Mouse (Mus musculus): ENCODE data around the gene Ppie. TPM values are rescaled to one million over a fixed set of nuclear protein-coding genes. Genes with fewer than 3 reads are reported as not detected.

Gene Ppie
- polyA plus RNA-seq, 1 experiment: 10.7 TPM

DNA sequence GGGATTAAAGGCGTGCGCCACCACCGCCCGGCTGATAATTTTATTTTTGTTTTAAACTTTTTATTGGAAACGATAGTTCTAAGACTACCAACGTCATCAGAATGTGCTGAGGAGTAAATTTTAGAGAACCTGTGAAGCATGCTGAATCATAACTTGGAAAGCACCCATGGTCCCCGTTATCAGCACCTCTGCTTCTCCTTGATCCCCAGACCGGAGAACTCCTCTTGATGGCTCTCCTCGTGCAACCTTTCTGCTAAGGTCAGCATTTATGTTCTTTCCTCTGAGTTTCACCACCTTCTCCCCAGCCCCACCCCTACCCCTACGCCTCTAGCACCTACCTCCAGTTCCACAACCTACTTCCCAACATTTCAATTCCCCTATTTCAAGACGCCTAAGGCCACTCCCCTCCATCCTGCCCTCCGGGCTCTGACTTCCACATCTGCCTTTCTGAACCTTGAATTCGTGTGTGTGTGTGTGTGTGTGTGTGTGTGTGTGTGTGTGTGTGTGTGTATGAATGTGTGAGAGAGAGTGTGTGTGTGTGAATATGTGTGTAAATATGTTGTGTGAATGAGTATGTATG, 56.3 kb downstream of the Ppie start:
- H3K36me3 ChIP-seq (ENCODE audit: control insufficient read depth, insufficient read depth, low read length): no peaks in the 10 kb centered on the region
- no peak overlapping the region for H3K27ac ChIP-seq (ENCODE audit: insufficient read depth, low read depth, low read length)
- TF ChIP-seq CTCF (IDR thresholded peaks at IDR 0.05; ENCODE audit: extremely low read depth, insufficient read length, insufficient replicate concordance, low read depth, low read length) (no peak), POLR2A (IDR thresholded peaks at IDR 0.05; ENCODE audit: low read depth, low read length) (no peak)
- peaks cover 11% of the 10 kb centered on the region for H3K4me1 ChIP-seq (ENCODE audit: control insufficient read depth, insufficient read depth, insufficient read length, low read length)
- WGBS: 54% methylated on average over 13 of the region's 13 CpGs
- H3K27me3 ChIP-seq (ENCODE audit: control insufficient read depth, insufficient read depth, low read length): no peaks in the 10 kb centered on the region
- H3K4me3 ChIP-seq (ENCODE audit: low read depth, low read length): no peak overlapping the region

DNA sequence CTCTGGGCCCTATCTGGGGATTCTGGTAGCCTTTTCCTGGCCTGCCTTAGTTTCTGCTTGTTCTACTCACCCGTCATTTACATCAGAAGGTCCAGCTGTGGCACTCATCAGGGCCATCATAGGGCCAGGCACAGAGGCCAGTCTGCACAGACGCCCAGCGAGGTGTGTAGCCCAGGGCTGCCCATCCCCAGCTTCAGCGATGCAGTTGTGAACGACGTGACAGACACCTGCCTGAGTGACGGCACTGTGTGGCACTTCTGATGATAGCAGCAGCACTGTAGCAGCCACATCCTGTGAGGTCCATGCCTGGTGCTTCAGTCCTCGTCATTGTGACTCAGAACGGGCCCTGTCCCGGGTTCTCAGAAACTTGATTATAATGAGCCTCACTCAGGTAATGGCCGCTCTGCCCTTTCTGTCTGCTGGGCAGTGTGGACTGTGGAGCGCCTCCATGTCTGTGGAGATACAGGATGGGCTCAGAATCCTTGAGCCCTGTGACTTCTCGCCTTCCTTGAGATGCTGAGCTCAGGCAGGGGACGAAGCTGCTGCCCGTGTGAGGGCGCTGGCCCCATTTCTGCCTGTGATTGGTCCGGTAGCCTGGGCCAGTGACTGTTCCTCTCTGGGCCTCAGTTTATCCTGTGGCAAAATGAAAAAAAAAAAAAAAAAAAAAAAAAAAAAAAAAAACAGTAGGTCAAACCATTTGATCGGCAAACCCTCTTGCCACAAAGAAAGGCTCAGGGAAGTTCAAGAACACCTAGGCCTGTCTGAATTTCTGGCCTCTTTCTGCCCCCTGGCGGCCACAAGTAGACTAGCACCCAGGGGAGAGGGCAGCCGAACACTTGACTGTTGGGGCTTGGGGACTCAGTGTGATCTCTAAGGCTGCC, 57.2 kb downstream of the Ppie start:
- WGBS: 78% methylated on average over 20 of the region's 20 CpGs
- Histone ChIP-seq H3K27me3 (ENCODE audit: control insufficient read depth, insufficient read depth, low read length) (no peaks in the 10 kb centered on the region), H3K4me3 (ENCODE audit: low read depth, low read length) (no peak overlapping the region)

DNA sequence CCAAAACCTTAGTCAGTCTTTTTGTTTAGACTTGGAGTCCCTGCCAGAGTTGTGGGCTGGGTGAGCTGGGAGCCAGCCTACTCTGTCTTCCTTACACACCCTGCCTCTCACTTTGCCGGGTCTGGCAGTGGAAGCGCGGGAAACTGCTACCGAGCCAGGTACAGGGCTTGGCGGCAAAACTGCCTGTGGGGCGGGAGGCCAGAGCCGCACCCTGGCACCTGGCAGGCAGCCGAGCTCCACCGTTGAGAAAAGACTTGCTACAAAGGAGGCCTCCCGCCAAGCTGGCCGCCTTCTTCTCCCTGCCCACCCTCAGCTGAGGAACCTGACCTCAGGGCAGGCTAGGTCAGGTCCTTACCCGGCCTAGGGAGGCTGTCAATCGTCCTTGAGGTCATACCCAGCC, 59.0 kb downstream of the Ppie start:
- H3K27me3 ChIP-seq (ENCODE audit: control insufficient read depth, insufficient read depth, low read length): no peaks in the 10 kb centered on the region
- no peak for TF ChIP-seq CTCF (IDR thresholded peaks at IDR 0.05; ENCODE audit: extremely low read depth, insufficient read length, insufficient replicate concordance, low read depth, low read length)
- TF ChIP-seq POLR2A (IDR thresholded peaks at IDR 0.05; ENCODE audit: low read depth, low read length): no peak
- 0 out of 2 replicates have a peak overlapping the region, but pooled peaks have one; percentile 24 for H3K27ac ChIP-seq (ENCODE audit: insufficient read depth, low read depth, low read length)
- H3K36me3 ChIP-seq (ENCODE audit: control insufficient read depth, insufficient read depth, low read length): no peaks in the 10 kb centered on the region
- H3K4me1 ChIP-seq (ENCODE audit: control insufficient read depth, insufficient read depth, insufficient read length, low read length): peaks cover 11% of the 10 kb centered on the region
- WGBS: 15% methylated on average over 13 of the region's 13 CpGs
- H3K4me3 ChIP-seq (ENCODE audit: low read depth, low read length): no peak overlapping the region

More for the DNA sequence above, 57.2 kb downstream of the Ppie start:
- Histone ChIP-seq H3K36me3 (ENCODE audit: control insufficient read depth, insufficient read depth, low read length) (no peaks in the 10 kb centered on the region), H3K4me1 (ENCODE audit: control insufficient read depth, insufficient read depth, insufficient read length, low read length) (peaks cover 11% of the 10 kb centered on the region), H3K27ac (ENCODE audit: insufficient read depth, low read depth, low read length) (no peak overlapping the region)
- TF ChIP-seq POLR2A (IDR thresholded peaks at IDR 0.05; ENCODE audit: low read depth, low read length) (no peak), CTCF (IDR thresholded peaks at IDR 0.05; ENCODE audit: extremely low read depth, insufficient read length, insufficient replicate concordance, low read depth, low read length) (peak; percentile 87)

DNA sequence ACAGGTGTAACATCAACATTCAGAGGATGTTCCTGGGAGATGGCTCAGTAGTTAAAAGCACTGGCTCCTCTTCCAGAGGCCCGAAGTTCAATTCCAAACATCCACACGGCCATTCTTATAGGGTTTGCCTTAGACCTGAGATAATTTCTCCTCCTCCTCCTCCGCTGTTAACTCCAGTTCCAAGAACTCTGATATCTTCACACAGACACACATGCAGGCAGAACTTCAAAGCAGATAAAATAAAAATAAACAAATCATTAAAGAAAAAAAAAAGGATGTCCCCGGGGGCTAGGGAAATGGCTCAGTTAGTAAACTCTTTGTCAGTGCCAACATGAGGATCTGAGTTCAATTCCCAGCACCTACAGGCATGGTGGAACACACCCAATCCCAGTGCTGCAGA, 61.5 kb downstream of the Ppie start:
- 32% methylated on average over 4 of the region's 4 CpGs for WGBS
- TF ChIP-seq POLR2A (IDR thresholded peaks at IDR 0.05; ENCODE audit: low read depth, low read length) (no peak), CTCF (IDR thresholded peaks at IDR 0.05; ENCODE audit: extremely low read depth, insufficient read length, insufficient replicate concordance, low read depth, low read length) (no peak)
- H3K4me1 ChIP-seq (ENCODE audit: control insufficient read depth, insufficient read depth, insufficient read length, low read length): peaks cover 11% of the 10 kb centered on the region
- H3K4me3 ChIP-seq (ENCODE audit: low read depth, low read length): no peak overlapping the region
- H3K27me3 ChIP-seq (ENCODE audit: control insufficient read depth, insufficient read depth, low read length): no peaks in the 10 kb centered on the region
- H3K36me3 ChIP-seq (ENCODE audit: control insufficient read depth, insufficient read depth, low read length): no peaks in the 10 kb centered on the region
- no peak overlapping the region for H3K27ac ChIP-seq (ENCODE audit: insufficient read depth, low read depth, low read length)

Other genes with a start within 250 kb of the Ppie start
- gene Mfsd2a, start 178.8 kb downstream of the Ppie start, polyA plus RNA-seq (2012; rRNA removed): 23.8 and 28.0 TPM in 2 replicates
- 3.0 and 7.1 TPM in 2 replicates for gene Mycl, start 144.3 kb downstream of the Ppie start, polyA plus RNA-seq (2012; rRNA removed)
- gene Trit1, start 123.4 kb downstream of the Ppie start, polyA plus RNA-seq (2012; rRNA removed): 2.5 and 2.7 TPM in 2 replicates
- gene Bmp8b, start 34.8 kb downstream of the Ppie start, polyA plus RNA-seq (2012; rRNA removed): 2.0 and 19.3 TPM in 2 replicates
- gene Oxct2b, start 23.7 kb downstream of the Ppie start, polyA plus RNA-seq (2012; rRNA removed): 0.08 and 1.4 TPM in 2 replicates
- gene Hpcal4, start 43.3 kb upstream of the Ppie start, polyA plus RNA-seq (2012; rRNA removed): 0.20 and 0.53 TPM in 2 replicates
- gene Nt5c1a, start 61.6 kb upstream of the Ppie start, polyA plus RNA-seq (2012; rRNA removed): not detected in 2 replicates
- gene Heyl, start 93.6 kb upstream of the Ppie start, polyA plus RNA-seq (2012; rRNA removed): 1.3 TPM in 2 replicates
- gene Pabpc4, start 122.4 kb upstream of the Ppie start, polyA plus RNA-seq (2012; rRNA removed): 125 and 133 TPM in 2 replicates
- 1.1 and 3.4 TPM in 2 replicates for gene Oxct2a, start 183.7 kb upstream of the Ppie start, polyA plus RNA-seq (2012; rRNA removed)
- 23.9 and 72.2 TPM in 2 replicates for gene Bmp8a, start 203.3 kb upstream of the Ppie start, polyA plus RNA-seq (2012; rRNA removed)

Measured in small intestine, adult 2 months (tissue).